Mouse (Mus musculus): ENCODE results near the gene Jmjd8. TPM values are rescaled to one million over a fixed set of nuclear protein-coding genes. Genes with fewer than 3 reads are reported as not detected.
"Not testable (repeated sequence)": the region's sequence is repeated elsewhere in the genome, so short reads cannot be mapped to it uniquely, and the experiment has no call there.

The Jmjd8 gene
- polyA plus RNA-seq, 1 experiment from 2014 or later: 52.8 TPM

GRCm38 (mm10) chr17:25867836-25868600 lies 39.4 kb downstream of the Jmjd8 start:
- H3K27me3 ChIP-seq: no peaks in the 10 kb centered on the region
- H3K9ac ChIP-seq: peak overlapping the region; percentile 73
- H3K4me2 ChIP-seq: peak overlapping the region; percentile 100
- H3K9me3 ChIP-seq: no peaks in the 10 kb centered on the region
- WGBS: under 1% methylated on average over 42 of the region's 42 CpGs
- peaks cover 15% of the 10 kb centered on the region for H3K4me1 ChIP-seq
- ATAC-seq (ENCODE audit: insufficient number of reproducible peaks, insufficient read depth, low FRiP score, low TSS enrichment, low read depth): peak; percentile 53; the same call in 1 of the 2 replicates
- H3K27ac ChIP-seq: no peak overlapping the region
- H3K36me3 ChIP-seq: no peaks in the 10 kb centered on the region
- H3K4me3 ChIP-seq: peak overlapping the region; percentile 68

GRCm38 (mm10) chr17:25868601-25869191 lies 40.0 kb downstream of the Jmjd8 start, which contains the start of gene Mcrip2:
TSS of gene Mcrip2 (minus strand) at chr17:25868764.
- no peaks in the 10 kb centered on the region for H3K27me3 ChIP-seq
- H3K4me1 ChIP-seq: peaks cover 15% of the 10 kb centered on the region
- peak within 1 kb of the TSS; percentile 73 for H3K9ac ChIP-seq
- H3K4me3 ChIP-seq: peak within 1 kb of the TSS; percentile 68
- H3K36me3 ChIP-seq: no peaks in the 10 kb centered on the region
- under 1% methylated on average over 24 of the region's 24 CpGs for WGBS
- H3K27ac ChIP-seq: peak within 1 kb of the TSS; percentile 71
- peak; percentile 84 for ATAC-seq (ENCODE audit: insufficient number of reproducible peaks, insufficient read depth, low FRiP score, low TSS enrichment, low read depth)
- H3K9me3 ChIP-seq: no peaks in the 10 kb centered on the region
- peak within 1 kb of the TSS; percentile 100 for H3K4me2 ChIP-seq

GRCm38 (mm10) chr17:25869498-25869897 lies 40.8 kb downstream of the Jmjd8 start:
- H3K4me1 ChIP-seq: peaks cover 21% of the 10 kb centered on the region
- no peak overlapping the region for H3K9ac ChIP-seq
- no peaks in the 10 kb centered on the region for H3K36me3 ChIP-seq
- no peak overlapping the region for H3K4me3 ChIP-seq
- no peaks in the 10 kb centered on the region for H3K27me3 ChIP-seq
- H3K27ac ChIP-seq: no peak overlapping the region
- H3K4me2 ChIP-seq: no peak overlapping the region
- H3K9me3 ChIP-seq: no peaks in the 10 kb centered on the region
- ATAC-seq (ENCODE audit: insufficient number of reproducible peaks, insufficient read depth, low FRiP score, low TSS enrichment, low read depth): no peak
- WGBS: 90% methylated on average over 8 of the region's 8 CpGs

GRCm38 (mm10) chr17:25869954-25870353 lies 41.3 kb downstream of the Jmjd8 start:
- 87% methylated on average over 2 of the region's 2 CpGs for whole genome bisulfite sequencing
- H3K27ac ChIP-seq: no peak overlapping the region
- H3K4me2 ChIP-seq: no peak overlapping the region
- peaks cover 21% of the 10 kb centered on the region for H3K4me1 ChIP-seq
- no peaks in the 10 kb centered on the region for H3K27me3 ChIP-seq
- no peak overlapping the region for H3K4me3 ChIP-seq
- H3K9me3 ChIP-seq: no peaks in the 10 kb centered on the region
- H3K36me3 ChIP-seq: no peaks in the 10 kb centered on the region
- H3K9ac ChIP-seq: no peak overlapping the region
- ATAC-seq (ENCODE audit: insufficient number of reproducible peaks, insufficient read depth, low FRiP score, low TSS enrichment, low read depth): no peak

- H3K27me3 ChIP-seq; H3K9me3 ChIP-seq; H3K4me2 ChIP-seq; H3K27ac ChIP-seq; ATAC-seq (ENCODE audit: insufficient number of reproducible peaks, insufficient read depth, low FRiP score, low TSS enrichment, low read depth); H3K4me3 ChIP-seq; H3K36me3 ChIP-seq; H3K9ac ChIP-seq: not testable (repeated sequence)
- peaks cover 29% of the 10 kb centered on the region for H3K4me1 ChIP-seq
Measured at GRCm38 (mm10) chr17:25871566-25871965, 42.9 kb downstream of the Jmjd8 start.

- peaks cover 32% of the 10 kb centered on the region for H3K4me1 ChIP-seq
- H3K4me3 ChIP-seq: no peak overlapping the region
- H3K9ac ChIP-seq: no peak overlapping the region
- H3K36me3 ChIP-seq: peaks cover 2% of the 10 kb centered on the region
- H3K27me3 ChIP-seq: no peaks in the 10 kb centered on the region
- H3K27ac ChIP-seq: no peak overlapping the region
- H3K9me3 ChIP-seq: no peaks in the 10 kb centered on the region
- ATAC-seq (ENCODE audit: insufficient number of reproducible peaks, insufficient read depth, low FRiP score, low TSS enrichment, low read depth): no peak
- H3K4me2 ChIP-seq: no peak overlapping the region
- whole genome bisulfite sequencing: 82% methylated on average over 3 of the region's 3 CpGs
Measured at GRCm38 (mm10) chr17:25872676-25873075, 44.0 kb downstream of the Jmjd8 start.

- no peaks in the 10 kb centered on the region for H3K9me3 ChIP-seq
- peaks cover 26% of the 10 kb centered on the region for H3K4me1 ChIP-seq
- no peaks in the 10 kb centered on the region for H3K27me3 ChIP-seq
- H3K4me2 ChIP-seq: peak overlapping the region; percentile 94
- 72% methylated on average over 11 of the region's 11 CpGs for WGBS
- ATAC-seq (ENCODE audit: insufficient number of reproducible peaks, insufficient read depth, low FRiP score, low TSS enrichment, low read depth): no peak
- H3K27ac ChIP-seq: peak overlapping the region; percentile 93; the same call in 1 of the 2 replicates
- H3K36me3 ChIP-seq: peaks cover 11% of the 10 kb centered on the region
- peak overlapping the region; percentile 80 for H3K4me3 ChIP-seq
- H3K9ac ChIP-seq: peak overlapping the region; percentile 84
Measured at GRCm38 (mm10) chr17:25873405-25874147, 44.9 kb downstream of the Jmjd8 start.

GRCm38 (mm10) chr17:25874148-25874720 lies 45.6 kb downstream of the Jmjd8 start:
- peak overlapping the region; percentile 93 for H3K27ac ChIP-seq
- no peak for ATAC-seq (ENCODE audit: insufficient number of reproducible peaks, insufficient read depth, low FRiP score, low TSS enrichment, low read depth)
- no peaks in the 10 kb centered on the region for H3K27me3 ChIP-seq
- peaks cover 21% of the 10 kb centered on the region for H3K4me1 ChIP-seq
- peak overlapping the region; percentile 94 for H3K4me2 ChIP-seq
- no peaks in the 10 kb centered on the region for H3K9me3 ChIP-seq
- whole genome bisulfite sequencing: 5% methylated on average over 14 of the region's 14 CpGs
- peak overlapping the region; percentile 84 for H3K9ac ChIP-seq
- H3K4me3 ChIP-seq: peak overlapping the region; percentile 80
- H3K36me3 ChIP-seq: peaks cover 18% of the 10 kb centered on the region

- Histone ChIP-seq H3K4me2 (peak within 1 kb of the TSS; percentile 94), H3K36me3 (peaks cover 23% of the 10 kb centered on the region), H3K4me3 (peak within 1 kb of the TSS; percentile 80), H3K27ac (peak within 1 kb of the TSS; percentile 93), H3K27me3 (no peaks in the 10 kb centered on the region), H3K9ac (peak within 1 kb of the TSS; percentile 84), H3K9me3 (no peaks in the 10 kb centered on the region), H3K4me1 (peaks cover 21% of the 10 kb centered on the region)
- under 1% methylated on average over 25 of the region's 25 CpGs for WGBS
- peak; percentile 74 for ATAC-seq (ENCODE audit: insufficient number of reproducible peaks, insufficient read depth, low FRiP score, low TSS enrichment, low read depth)
Measured at GRCm38 (mm10) chr17:25874721-25875170, 46.1 kb downstream of the Jmjd8 start, which contains the start of gene Mettl26. TSS of gene Mettl26 (plus strand) at chr17:25875074.

GRCm38 (mm10) chr17:25875171-25876136 lies 46.8 kb downstream of the Jmjd8 start:
- Histone ChIP-seq H3K27me3 (no peaks in the 10 kb centered on the region), H3K9me3 (no peaks in the 10 kb centered on the region), H3K9ac (peak overlapping the region; percentile 84), H3K4me1 (peaks cover 25% of the 10 kb centered on the region), H3K36me3 (peaks cover 26% of the 10 kb centered on the region), H3K27ac (peak overlapping the region; percentile 93), H3K4me2 (peak overlapping the region; percentile 94), H3K4me3 (peak overlapping the region; percentile 80)
- ATAC-seq (ENCODE audit: insufficient number of reproducible peaks, insufficient read depth, low FRiP score, low TSS enrichment, low read depth): peak; percentile 88
- WGBS: 1% methylated on average over 59 of the region's 59 CpGs
